Mouse (Mus musculus) cerebral cortex, adult 2 months (tissue): ENCODE results near the gene Klhl40.

ENCODE experiments used
- WGBS: fragments of 180-500 bp; shearing (Covaris S2); methylation state at CpG from one replicate; pipeline ENCODE4 v1.1.7; 2018; 5-methylcytosine and 5-hydroxymethylcytosine counted together

The Klhl40 gene

DNA sequence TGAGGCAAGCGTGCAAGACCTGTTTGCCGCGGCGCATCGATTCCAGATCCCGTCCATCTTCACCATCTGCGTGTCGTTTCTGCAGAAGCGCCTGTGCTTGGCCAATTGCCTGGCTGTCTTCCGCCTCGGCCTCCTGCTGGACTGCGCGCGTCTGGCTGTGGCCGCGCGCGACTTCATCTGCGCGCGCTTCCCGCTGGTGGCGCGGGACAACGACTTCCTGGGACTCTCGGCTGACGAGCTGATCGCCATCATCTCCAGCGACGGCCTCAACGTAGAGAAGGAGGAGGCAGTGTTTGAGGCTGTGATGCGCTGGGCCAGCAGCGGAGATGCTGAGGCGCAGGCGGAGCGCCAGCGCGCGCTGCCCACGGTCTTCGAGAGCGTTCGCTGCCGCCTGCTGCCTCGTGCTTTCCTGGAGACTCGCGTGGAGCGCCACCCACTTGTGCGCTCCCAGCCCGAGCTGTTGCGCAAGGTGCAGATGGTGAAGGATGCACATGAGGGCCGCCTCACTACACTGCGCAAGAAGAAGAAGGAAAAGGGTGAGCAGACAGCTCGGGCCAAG is 738 bp downstream of the Klhl40 start:
- WGBS: 7% methylated on average over 54 of the region's 54 CpGs

DNA sequence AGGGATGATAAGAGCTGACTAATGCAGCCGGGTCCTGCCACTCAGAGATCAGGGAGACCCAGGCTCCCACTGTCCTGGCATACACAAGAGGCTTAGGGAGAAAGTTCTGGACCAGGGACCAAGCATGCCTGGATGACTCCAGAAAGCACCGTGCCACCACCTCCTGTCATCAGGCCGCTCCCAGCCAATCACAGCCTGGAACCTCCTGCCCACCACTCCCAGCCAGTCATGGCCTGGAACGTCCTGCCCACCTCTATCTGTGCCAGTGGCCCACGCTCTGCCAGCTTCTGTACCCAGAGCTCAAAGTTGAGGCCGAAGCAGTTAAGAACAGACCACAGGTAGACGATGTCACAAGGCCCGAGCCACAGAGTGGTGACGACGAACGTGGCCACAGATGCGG is 7.4 kb downstream of the Klhl40 start:
- 91% methylated on average over 12 of the region's 12 CpGs for WGBS

DNA sequence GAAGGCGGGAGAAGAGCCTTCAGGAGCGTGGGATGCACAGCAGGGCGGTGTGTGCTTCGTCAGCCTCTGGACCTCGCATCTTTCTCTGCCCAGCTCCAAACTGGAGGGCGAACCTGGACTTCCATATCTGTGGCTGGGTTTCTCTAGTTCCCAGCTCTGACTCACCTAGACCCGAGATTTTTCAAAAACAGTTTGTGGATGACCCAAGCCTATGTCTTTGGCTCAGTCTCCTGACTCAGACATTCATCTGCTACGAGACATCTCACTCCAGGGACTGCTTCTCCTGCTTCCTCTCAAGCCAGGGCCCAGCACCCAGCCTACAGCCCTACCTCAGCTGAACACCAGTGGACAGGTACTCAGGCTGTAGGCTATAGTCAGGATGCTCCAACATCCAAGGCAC is 7.9 kb downstream of the Klhl40 start:
- WGBS: 89% methylated on average over 8 of the region's 8 CpGs

DNA sequence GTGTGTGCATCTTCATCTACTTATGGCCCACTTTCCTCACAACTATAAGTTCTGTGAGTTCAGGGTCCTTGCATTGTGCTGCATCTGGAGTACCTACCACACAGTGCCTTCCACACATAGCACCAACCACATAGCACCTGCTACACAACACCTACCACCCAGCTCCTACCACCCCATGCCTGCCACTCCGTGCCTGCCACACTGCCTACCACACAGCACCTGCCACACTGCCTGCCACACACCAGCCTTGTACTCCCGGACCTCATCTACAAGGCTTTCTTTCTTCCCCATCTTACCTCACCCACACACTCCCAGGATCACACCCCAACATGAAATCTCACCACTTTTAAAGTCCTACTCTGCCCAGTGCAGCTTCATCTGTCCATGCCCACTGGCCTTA is 9.0 kb downstream of the Klhl40 start:
- WGBS: 42% methylated on average over 2 of the region's 2 CpGs

DNA sequence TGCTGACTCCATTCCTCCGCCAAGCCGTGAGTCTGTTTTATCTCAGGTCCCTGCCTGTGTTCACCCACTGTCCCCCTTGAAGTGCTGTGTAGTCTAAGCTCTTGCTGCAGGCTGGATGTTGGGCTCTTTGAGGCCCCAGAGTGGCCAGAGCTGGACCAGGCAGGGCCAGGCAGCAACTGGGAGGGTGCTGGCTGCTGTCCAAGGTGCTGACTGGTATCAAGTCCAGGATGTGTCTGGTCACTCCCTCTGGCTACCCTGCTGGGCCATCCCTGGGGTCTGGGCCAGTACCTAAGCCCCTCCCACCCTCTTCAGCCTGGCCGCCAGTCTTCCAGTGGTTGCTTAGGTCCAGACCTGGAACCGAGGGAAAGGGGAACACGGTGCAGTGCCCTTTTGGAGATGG is 13.8 kb downstream of the Klhl40 start:
- 25% methylated on average over 5 of the region's 5 CpGs for WGBS

DNA sequence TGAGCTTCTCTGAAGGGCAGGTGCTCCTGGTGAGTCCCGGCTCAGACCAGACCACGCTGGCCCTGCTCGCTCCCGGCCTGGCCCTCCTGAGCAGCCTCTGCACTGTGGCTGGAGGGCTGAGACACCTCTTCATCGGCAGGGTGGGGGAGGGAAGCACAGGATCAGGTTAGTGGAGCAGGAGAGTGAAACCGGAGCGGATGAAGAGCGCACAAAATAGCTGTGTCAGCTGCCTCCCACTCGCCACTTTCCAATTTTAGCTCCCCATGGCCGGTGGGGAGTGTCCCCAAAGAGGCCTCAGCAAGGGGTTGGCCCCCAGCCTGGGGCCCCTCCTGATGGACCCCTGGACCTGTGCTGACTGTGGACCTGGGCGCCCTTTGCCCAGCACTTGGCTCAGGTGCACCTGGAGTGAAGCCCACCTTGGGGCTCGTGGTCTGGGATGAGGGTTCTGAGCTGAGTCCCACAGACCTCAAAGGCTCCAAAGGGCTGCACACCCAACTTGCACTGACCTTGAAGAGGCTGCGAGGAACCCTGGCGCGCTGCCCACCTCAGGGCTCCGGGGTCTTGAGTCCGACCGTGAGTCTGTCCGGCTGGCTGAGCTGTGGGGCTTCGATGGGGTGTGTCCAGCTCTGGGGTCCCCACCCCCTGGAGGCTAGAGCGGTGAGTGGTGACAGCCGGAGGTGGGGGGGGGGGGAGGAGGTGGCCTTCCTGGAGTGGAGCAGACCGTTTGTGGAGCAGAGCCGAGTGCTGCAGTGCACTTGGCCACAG is 14.5 kb downstream of the Klhl40 start, which contains the start of gene Hhatl:
Gene Hhatl (minus strand): TSS at position 751 of the 765 bp plus-strand sequence.
- WGBS: 37% methylated on average over 24 of the region's 24 CpGs

DNA sequence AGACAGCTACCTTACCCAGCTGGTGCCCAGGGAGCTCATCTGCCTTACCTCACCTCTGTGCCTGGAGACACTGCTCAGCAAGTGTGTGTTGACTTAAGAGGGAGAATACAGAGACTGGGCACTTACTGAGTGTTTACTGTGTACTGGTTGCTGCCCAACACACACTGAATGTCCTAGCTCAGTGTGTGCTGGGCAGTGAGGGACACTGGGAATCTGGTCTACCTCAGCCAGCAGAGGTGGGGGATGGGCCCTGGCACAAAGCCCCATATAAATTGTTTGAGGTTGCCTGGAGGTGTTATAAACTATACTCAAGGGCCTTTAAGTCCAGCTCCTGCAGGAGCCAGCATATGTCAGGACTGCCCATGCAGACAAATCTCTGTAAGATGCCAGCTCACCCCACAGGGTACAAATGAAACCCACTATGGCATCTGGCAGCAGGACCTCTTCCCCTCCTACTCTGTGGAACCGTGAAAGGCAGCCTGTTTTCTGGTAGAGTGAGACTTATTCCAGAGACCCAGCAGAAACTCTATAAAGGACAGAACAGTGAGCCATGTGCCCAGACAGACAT is 17.6 kb downstream of the Klhl40 start:
- WGBS: 23% methylated on average over 1 of the region's 1 CpGs

DNA sequence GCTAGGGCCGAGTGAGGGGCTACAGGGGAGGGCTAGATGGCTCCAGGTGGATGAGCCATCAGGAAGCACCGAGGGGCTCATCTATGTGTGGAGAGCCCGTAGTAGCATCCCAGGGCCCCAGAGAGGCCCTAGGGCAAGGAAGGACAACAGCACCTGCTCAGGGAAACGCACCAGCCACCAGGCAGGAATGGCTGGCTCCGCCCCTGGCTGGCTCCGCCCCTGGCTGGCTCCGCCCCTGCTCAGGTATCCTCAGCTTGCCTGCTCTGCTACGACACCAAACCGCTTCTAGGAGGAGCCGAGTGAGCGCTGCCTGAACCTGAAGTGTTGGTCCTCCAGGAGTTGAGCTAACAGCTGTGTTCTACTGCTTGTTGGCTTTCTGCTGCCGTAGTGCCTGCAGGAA is 20.3 kb downstream of the Klhl40 start:
- WGBS: 57% methylated on average over 12 of the region's 12 CpGs

DNA sequence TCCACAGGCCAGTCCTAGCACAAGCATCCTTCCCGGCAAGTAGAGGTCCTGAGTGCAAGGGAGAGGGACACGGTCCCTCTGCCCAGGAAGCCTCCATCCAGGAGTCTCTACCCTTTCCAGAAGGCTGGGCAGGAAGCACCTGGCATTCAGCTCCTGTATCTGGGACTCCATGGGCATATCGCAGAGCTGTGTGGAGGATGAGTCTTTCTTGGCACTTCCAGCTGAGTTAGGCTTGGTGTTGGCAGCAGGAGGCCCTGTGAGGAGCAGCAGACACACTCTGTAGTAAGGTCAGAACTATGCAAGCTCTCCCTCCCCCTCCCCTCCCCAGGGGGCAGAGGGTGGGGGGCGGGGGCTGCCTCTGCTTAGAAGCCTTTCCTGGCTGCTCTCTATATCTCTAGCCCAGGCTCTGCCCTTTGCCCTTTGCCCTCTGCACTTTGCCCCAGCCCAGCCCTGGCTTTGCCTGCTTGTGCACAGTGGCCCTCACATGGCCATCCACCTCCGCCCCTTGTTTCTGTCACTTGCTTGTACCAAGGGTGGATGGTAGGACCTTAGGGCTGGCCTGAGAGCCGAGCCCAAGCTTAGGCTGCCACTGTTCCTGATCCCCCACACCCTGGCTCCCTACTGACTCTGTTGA is 21.6 kb downstream of the Klhl40 start:
- 60% methylated on average over 6 of the region's 6 CpGs for WGBS

DNA sequence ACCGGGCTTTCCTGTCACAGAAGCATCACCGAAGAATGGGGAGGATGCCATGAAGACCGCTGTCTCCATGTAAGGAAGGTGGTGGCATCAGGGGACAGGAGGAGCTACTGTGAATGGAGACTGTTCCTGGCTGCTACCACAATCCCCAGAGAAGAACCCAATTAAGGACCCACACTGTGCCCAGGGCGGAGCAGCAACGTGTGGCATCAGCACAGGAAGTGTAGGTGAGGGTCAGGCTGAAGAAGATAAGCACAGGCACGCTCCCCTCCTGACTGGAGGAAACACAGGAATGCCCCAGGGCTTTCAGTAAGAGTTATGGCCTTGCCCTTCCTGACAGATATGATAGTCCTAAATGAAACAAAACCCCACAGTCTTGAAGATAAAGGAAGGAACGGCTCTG is 25.3 kb downstream of the Klhl40 start:
- WGBS: 79% methylated on average over 7 of the region's 7 CpGs

DNA sequence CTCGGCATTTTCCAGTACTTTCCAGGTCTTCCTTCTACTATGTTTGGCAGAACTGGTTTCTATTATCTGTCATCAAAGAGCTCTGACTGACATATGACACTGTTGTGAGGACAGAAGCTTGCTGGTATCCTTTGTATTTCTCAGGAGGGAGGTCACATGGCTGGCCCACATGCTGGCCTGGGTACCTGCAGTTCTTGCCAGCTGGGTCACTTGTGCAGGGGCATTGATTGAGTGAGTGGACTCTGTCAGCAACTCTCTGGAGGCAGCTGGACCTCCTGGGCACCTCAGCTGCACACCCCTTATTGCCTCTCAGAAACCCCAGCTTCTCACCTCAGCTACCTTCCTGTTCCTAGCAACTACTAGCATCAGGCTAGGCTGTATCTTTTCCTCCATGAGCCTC is 30.1 kb downstream of the Klhl40 start:
- WGBS: 57% methylated on average over 1 of the region's 1 CpGs

DNA sequence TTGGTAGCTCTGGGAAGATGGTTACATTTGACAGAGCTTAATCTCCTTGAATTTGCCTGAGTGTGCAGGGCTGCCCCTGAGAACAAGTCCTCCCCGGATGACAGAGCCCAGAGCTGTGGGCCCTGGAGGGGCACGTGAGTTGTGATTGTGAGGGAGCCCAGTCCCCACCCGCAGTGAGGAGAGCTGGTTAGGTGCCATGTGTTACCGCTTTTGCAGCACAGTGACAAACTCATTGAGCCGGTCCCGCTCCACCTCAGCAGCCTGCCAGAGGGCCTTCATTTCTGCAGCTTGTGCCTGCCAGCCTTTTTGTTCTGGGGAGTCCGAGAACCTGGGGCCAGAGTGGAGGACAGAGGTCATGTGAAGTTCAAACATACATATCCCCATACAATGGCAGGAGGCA is 30.5 kb downstream of the Klhl40 start:
- 52% methylated on average over 7 of the region's 7 CpGs for WGBS

DNA sequence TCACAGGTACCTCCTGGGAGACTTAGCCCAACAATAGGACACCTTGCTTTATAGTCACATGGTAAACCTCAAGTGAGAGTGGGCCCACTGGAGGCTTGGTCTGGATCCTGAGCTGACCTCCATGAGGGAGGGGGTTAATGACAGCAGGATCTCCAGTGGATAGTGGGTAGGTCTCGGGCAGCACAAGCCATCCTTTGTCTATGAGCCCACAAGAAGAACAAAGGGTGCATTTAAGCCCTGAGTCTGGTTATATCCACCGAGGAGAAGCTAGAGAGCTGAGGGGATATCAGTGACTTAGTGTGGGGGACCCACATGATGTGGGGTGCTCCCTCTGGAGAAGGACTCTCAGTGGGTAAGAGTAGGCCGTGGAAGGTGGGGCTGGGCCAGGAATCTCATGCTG is 31.1 kb downstream of the Klhl40 start:
- 66% methylated on average over 3 of the region's 3 CpGs for WGBS

DNA sequence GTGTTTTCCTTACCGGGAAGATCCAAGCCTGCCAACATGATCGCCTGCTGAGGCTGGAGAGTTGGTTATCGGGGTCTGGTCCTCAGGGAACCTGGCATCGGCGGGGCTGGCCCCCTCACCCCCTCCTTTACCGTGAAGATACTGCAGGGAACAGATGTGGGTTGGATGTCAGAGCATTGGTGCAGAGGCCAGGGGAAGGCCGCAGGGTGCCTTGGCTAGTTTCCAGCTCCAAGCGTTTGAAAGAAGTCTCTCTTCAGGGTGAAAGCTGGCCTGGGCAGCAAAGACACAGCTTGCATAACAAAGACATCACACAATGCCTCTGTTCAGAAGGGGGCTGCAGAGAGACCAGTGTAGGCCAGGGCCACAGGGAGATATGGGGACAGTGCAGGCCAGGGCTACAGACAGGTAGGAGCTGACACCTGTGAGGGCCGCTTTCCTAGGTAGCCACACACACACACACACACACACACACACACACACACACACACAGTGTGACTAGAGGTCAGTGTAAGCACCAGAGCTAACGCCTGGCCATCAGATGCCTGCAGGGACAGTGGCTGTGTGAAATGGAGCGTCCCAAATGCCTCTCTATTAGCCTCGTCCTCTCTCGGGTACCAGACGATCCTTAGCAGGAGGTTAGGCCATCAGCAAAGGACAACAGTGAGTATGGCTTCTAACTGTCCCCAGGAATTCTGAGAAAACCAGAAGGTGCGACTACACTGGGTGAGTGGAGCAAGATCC is 32.8 kb downstream of the Klhl40 start:
- WGBS: 54% methylated on average over 15 of the region's 15 CpGs

DNA sequence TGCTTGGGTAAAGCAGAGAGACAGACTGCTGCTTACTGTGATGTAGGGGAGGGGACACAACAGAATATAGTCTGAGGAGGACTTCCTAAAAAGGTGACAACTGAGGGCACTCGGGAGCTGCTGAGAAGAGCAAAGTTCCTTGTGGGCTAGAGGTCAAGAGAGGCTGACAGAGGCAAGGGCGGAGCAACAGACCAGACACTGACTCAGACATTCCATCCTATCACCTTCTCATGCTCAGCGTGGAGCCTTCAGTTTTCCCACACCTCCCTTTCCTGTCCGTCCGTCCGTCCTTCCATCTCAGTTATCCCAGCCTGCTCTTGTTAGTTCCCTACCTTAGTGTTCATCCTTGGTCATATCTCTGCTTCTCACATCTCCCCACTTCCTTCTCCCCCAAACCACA is 37.8 kb downstream of the Klhl40 start:
- WGBS: 88% methylated on average over 6 of the region's 6 CpGs

DNA sequence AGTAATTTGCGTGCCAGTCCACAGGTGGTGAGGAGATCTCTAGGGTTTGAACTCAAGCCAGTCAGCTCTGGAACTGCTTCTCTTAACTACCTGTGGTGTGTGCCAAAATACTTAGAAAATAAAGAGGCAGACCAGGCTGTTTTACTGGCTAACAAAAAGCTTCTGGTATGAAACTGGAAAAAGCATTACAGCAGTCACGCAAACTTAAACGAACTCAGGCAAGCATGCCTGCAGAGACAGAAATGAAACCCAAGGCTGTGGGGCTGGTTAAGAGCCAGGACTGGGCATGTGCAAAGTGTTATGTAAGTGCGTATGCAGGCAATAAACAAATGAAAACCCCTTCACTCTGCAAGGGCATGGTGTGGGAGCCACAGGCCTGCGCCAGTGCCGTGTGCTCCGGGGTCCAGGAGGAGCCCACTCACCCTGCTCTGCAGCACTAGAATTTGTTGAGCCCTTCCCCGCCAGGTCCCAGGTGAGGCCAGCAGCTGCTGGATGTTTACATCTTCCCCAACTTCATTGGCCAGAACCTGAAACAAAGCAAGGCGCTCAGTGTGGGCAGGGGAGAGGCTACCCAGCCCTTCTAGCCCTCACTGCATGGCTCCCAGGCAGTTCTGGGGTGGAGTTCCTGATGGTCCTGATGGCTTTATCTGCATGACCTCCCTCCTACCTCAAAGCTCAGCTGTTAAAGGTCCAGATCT is 41.8 kb downstream of the Klhl40 start:
- WGBS: 64% methylated on average over 9 of the region's 9 CpGs

DNA sequence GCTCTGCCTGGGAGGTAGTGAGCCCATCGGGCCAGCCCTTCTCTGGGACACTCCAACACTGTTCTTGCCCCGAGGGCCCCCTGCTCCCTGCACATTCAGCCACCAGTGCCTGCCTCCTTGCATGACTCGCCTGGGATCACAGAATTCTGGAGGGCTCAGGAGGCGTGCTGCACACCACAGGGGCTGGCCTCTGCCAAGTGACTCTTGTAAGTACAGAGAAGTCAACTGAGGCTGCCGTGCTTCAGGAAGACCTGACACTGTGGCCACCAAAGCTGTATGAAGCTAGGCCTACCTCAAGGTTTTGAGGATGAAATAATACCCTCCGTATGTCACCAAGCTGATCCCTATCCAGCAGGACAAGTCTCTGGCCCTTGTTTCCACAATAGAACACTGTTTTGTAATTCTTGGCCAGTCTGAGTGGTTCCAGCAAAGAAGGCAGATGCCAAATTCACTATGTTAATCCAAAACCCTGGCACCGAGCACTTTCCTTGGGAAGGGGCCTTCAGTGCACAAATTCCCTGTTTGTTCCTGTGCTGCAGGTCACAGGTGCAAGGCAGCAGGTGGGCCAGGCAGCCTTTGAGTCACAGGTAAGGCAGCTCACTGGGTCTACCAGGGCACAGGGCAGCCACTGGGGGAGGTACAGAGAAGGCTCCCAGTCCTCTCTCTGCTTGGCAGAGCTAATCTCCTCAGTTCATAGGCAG is 42.5 kb downstream of the Klhl40 start:
- 42% methylated on average over 7 of the region's 7 CpGs for WGBS

DNA sequence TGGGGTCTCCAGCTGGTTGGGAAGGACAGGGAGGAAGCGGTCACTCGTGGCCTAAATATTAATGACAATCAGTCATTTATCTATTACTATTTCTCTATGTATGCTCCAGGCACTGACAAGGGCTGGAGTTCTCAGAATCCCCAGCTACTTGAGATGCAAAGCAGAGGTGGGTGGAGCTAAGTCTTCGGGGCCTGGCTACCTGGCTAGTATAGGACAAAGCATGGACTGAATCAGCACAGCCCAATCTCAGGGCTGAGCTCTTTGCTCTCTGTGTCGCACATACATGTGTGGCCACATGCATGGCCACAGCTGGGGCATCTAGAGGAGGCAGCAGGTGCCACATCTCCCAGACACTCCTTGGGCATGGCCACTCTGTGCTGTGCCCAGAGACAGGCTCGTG is 43.4 kb downstream of the Klhl40 start:
- 80% methylated on average over 5 of the region's 5 CpGs for WGBS

DNA sequence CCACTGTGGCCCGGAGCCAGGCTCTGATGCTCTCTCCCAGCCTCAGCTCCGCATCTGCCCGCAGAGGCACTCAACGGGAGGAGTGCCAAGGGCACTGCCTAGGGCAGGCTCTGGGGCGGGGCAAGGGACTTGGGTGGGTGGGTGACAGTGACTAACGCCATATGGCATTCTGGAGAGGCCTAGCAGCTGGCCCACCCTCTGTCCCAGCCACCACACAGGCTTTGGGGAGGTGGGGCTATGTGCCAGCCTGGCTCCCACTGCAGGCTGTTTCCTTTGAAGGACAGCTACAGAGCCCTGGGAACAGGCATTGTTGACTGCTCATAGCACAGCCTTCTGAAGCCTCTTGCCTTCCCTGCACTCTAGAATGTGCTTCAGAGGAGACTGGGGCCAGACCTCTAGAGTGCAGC is 45.2 kb downstream of the Klhl40 start:
- WGBS: 34% methylated on average over 6 of the region's 6 CpGs

DNA sequence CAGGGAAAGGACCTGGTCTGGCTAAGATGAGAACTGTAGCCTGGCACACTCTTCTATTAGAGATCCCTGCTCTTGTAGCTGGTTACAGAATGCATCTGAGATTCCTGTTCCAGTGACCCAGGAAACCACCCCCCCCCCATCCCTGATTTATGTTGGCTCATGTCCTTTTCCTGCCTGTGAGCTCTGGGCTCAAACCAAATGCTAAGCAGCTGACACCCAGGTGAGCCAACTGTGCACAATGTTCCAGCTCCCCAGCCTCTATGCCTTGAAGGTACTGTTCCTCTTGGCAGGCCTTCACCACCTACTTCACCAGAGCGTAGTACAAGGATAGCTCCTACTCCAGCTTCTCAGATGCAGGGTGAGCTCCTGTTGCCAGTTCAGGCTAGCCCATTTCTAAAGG is 45.6 kb downstream of the Klhl40 start:
- 52% methylated on average over 1 of the region's 1 CpGs for WGBS

DNA sequence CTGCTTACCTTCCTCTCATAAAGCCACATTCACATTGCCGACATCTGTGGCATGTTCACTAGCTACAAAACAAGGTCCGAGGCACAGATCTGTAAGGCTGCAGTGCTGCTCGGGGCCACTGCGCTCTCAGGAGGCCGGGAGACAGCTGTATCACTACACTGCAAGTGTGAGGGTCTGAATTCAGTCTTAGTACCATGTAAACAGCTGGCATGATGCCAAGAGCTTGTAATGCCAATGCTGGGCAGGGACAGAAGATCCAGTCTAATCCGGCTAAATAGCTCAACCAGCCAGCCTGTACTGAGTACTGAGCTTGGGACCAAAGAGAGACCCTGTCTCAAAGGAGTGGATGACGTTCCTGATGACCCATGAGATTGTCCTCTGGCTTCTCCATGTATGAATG is 46.6 kb downstream of the Klhl40 start:
- 69% methylated on average over 7 of the region's 7 CpGs for WGBS
